Mouse (Mus musculus): ENCODE results near the gene Mkrn3.
A peak's percentile ranks its signal among the peaks of the same experiment; 100 is the strongest.

Gene Mkrn3

DNA sequence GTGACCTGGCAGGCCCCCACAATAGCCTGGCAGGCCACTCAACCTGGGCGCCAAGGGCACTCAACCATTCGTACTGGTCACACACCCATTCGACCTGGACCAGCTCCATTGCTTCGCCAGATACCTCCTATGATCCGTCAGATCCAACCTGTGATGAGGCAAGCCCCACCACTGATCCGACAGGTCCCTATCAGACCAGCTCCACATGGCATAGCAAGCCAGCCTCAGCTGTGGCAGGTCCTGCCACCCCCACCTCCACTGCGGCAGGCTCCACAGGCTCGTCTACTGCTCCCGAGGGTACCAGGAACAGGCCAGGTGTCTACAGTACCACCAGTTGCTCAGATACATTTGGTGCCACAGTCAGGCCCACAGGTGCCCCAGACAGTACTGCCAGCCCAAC, 41.4 kb downstream of the Mkrn3 start:
- no peak for DNase-seq (ENCODE audit: low spot score)

DNA sequence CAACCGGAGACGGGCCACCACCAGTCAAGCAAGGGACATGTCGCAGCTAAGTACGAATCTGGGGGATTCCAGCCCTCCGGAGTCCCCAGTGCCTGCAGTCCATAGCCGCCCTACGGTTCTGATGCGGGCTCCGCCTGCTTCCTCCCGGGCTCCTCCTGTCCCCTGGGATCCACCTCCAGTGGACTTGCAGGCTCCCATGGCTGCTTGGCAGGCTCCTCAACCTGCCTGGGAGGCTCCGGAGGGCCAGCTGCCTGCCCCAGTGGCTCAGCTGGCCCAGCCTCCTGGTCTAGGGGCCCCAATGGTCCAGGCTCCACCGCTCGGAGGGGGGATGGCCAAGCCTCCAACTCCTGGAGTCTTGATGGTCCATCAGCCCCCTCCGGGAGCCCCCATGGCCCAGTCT, 42.6 kb downstream of the Mkrn3 start:
- DNase-seq (ENCODE audit: low spot score), result peak; percentile 69

DNA sequence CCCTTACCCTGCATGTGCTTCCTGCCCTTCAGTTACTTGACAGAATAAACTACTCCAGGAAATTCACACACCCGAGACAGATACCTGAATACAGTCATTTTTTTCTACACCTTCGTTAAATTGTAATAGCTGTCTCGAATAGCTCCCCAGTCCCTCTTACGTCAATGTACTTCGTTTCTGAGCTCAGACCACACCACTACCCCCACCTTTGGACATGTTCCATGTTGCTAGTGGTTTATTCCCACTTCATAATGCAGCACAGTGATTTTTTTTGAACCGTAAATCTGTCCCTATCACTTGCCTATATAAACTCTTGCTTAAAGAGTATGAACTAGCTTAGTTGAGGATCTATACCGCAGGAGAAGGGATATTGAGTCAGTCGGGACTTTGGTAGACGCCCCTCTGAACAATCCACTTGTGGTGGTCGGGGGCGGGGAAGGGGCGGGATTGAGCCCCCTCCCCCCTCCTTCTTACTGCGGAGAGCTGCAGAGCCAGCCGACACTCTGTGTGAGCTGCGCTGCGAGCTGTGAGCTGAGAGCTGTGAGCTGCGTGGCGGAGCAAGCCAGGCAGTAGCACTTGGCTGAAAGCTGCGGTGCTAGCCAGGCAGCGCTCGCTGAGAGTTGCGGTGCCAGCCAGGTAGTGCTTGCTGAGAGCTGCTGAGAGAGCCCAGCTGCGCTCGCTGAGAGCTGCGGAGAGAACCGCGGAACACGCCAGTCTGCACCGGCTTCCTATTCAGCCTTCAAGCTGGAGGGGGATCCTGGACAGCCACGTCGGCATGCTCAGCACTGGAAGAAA, 43.2 kb downstream of the Mkrn3 start, which contains the start of gene Magel2:
Magel2 (plus strand) TSS at position 501 of the 795 bp plus-strand sequence.
- peak; percentile 67 for DNase-seq (ENCODE audit: low spot score)

DNA sequence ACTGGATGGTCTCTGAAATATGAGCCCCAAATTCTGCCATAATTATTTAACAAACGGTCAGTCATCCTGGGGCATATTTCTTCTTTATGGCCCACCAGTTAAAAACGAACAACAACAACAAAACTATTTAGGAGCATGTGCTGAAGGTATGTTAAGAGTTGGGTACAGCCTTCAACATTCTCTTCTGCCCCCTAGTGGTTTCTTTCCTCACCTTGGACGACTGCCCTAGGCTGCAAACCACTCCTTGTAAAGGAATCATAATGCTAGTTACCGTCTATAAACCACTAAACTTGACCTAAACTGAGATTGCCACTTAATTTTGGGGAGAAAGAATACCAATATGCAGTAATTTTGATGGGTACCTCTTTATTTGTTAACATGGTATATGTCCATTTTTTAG, 44.3 kb downstream of the Mkrn3 start:
- peak; percentile 69 for DNase-seq (ENCODE audit: low spot score)
